In genomic region chr2:49811871-49812363, GRCm38 (mm10) we compare ENCODE assay signal across 9 mouse cellular contexts. TPM values are rescaled to one million over a fixed set of nuclear protein-coding genes. Genes with fewer than 3 reads are reported as not detected.
A peak's percentile ranks its signal among the peaks of the same experiment; 100 is the strongest.
DNase-seq lines count a peak whose midpoint lies in the region; ATAC-seq and TF ChIP-seq lines count a peak whose summit lies in the region.
"Had no signal": no experiment of that assay in that cellular context is flagged by ENCODE, and none has a peak within 500 bp of the region (broad histone marks: within the 10 kb centered on the region; RNA-seq: fewer than 3 reads in every experiment).

No protein-coding gene starts in this region.

- peak; percentile 65 for ATAC-seq in kidney, postnatal 0 days (replicated peaks; ENCODE audit: low FRiP score, low read depth)

- no peak overlapping the region for H3K4me3 ChIP-seq in kidney, postnatal 0 days (replicated peaks; ENCODE audit: low read depth, low read length)
- H3K4me3 ChIP-seq: megakaryocyte, embryonic 14.5 days had no signal

- H3K36me3 ChIP-seq in kidney, postnatal 0 days (ENCODE audit: insufficient read depth, low read length) = no peaks in the 10 kb centered on the region

- WGBS in kidney, postnatal 0 days = 27% methylated on average over 4 of the region's 4 CpGs

- H3K27ac ChIP-seq in kidney, postnatal 0 days = peak overlapping the region; percentile 56

- no peaks in the 10 kb centered on the region for H3K27me3 ChIP-seq in kidney, postnatal 0 days (ENCODE audit: insufficient read depth, low read length)

- H3K9me3 ChIP-seq in kidney, postnatal 0 days (replicated peaks; ENCODE audit: low read length) = no peaks in the 10 kb centered on the region

- no peak overlapping the region for H3K9ac ChIP-seq in kidney, postnatal 0 days (ENCODE audit: low read depth, low read length)

- TF ChIP-seq CTCF in kidney, postnatal 0 days (IDR thresholded peaks at IDR 0.05; ENCODE audit: low read depth) = no peak

- H3K4me1 ChIP-seq in kidney, postnatal 0 days (replicated peaks; ENCODE audit: insufficient read depth, low read length) = 0 out of 2 replicates have a peak, but pooled peaks cover 9% of the 10 kb centered on the region

- H3K4me2 ChIP-seq in kidney, postnatal 0 days (ENCODE audit: low read length) = no peak overlapping the region

- peak; percentile 46 to 65 for DNase-seq in urinary bladder, adult 18-20 months (ENCODE audit: low spot score in 2 of 2)
- DNase-seq in urinary bladder, postnatal 4 days (ENCODE audit: low spot score in 2 of 2) = no peak
- DNase-seq in cerebellum, adult 11-12 months = peak; percentile 63
- peak; percentile 37 for DNase-seq in kidney, postnatal 0 days (ENCODE audit: low spot score)
- DNase-seq in ovary, postnatal 36 days (ENCODE audit: low spot score) = peak; percentile 54
- no peak for DNase-seq in thymus, postnatal 14 days
- DNase-seq in spleen, adult 18-20 months = no peak
- no peak for DNase-seq in layer of hippocampus, postnatal 14 days (ENCODE audit: low spot score in 2 of 2)

RNA-seq across cellular contexts. Expression of gene Lypd6b, which starts 24.4 kb away (rescaled TPM):
- polyA plus RNA-seq in kidney, postnatal 0 days (2015; fragmentation: Nextera tagmentation; extraction: Ambion mirVana) = 8.2 and 8.9 TPM in 2 replicates
- total RNA-seq in layer of hippocampus, postnatal 14 days (2021) = 1 to 10 TPM; 5.3 to 5.8 TPM

Comparison
In these comparisons a context has a peak if more than half of its experiments do, and no peak if none do; other contexts are left out.
1. DNase-seq: peak in urinary bladder, adult 18-20 months (2 of 2), cerebellum, adult 11-12 months (single experiment), kidney, postnatal 0 days (single experiment) and ovary, postnatal 36 days (single experiment); none in urinary bladder, postnatal 4 days (0 of 2), thymus, postnatal 14 days (single experiment), spleen, adult 18-20 months (0 of 2) and layer of hippocampus, postnatal 14 days (0 of 2).